Mouse (Mus musculus): ENCODE measurements around the gene Ajap1.

Gene Ajap1

DNA sequence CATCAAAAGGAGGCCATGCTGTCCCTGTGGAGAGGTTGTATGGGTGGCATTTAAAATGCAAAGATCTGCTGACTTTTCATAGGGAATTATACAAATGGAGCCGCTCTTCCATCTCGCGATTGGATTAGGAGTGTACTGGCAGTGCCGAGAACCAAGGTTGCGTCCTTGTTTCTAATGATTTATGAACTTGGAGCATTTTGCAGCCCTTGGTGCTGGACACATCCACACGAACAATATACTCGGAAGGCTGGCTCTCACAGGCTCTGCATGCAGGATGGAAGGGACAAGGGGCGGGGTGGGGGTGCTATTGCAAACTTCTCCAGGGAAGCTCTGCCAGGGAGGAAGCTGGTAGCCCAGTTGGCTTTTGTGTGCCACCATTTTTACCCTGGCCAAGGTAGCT lies 31.1 kb downstream of the Ajap1 start:
- no peak for DNase-seq (ENCODE audit: low spot score in 2 of 2)

DNA sequence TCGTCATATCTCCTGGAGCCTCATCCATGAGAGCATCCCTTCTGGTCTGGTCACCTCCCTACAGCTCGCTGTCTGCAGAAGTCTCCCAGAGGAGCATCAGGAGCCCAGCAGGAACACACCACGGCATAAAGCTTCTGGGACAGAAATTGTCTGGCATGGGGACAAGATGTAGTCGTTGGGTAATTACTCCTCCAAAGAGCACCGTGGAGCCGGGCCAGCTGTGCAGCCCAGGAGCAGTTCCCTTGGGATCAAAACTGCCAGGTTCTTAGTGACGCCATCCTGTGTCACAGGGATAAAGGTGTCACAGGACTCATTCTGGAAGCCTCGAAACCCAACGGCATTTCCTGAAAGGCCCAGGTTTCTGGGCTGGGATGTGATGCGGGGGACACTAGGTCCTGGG lies 40.1 kb downstream of the Ajap1 start:
- DNase-seq (ENCODE audit: low spot score in 2 of 2): no peak

DNA sequence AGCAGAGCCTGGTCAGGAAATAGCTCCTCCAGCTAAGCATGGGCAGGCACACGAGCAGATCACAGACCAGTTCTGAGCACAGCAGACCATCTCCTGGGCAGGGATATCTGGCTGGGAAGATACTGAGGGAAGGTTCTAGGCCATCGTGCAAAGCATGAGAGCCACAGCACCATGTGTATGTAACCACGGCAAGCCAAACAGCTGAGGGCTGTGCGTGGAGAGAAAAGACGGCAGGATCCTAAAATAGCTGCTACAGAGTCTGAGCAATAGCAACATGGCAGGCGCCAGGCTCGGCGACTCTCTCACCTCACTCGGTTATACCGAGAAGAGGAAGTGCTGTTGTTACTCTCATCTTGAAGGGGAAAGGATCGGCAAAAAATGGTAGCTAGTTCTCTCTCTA lies 42.7 kb downstream of the Ajap1 start:
- DNase-seq (ENCODE audit: low spot score in 2 of 2): no peak

DNA sequence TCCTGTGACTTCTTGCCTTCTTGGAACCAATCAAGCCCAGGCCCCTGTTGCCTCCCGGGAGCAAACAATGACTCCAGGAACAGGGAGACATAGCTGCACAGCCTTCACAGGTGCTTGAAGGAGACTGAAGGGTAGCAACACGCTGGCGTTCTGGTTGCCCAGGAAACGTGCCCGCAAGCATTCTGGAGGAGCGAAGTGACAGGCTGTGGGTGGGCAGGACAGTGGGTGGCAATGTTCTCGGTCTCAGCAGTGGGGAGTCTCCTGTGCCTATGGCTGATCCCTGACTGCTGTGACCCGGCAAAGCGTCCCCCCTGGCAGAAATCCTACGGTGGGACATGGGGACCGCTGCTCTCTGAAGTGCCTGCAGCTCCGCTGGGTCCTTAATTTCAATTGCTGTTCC lies 43.6 kb downstream of the Ajap1 start:
- DNase-seq (ENCODE audit: low spot score in 2 of 2): no peak

DNA sequence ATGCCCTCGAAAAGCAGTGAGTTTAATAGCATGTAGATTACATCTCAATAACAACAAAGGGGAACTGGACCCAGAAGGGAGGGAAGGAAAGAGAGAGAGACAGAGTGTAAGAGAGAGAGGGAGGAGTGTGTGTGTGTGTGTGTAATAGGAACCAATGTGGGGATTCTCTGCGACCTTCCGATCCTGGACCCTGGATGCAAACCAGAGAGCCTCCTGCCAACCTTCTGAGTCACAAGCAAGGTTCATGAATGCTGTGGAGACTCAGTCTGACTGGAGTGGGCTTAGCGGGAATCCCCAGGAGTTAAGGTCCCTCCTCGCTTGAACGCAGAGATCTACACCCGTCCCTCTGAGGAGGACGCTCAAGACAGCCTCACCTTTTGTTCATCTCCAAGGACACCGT lies 45.4 kb downstream of the Ajap1 start:
- DNase-seq (ENCODE audit: low spot score in 2 of 2): no peak

DNA sequence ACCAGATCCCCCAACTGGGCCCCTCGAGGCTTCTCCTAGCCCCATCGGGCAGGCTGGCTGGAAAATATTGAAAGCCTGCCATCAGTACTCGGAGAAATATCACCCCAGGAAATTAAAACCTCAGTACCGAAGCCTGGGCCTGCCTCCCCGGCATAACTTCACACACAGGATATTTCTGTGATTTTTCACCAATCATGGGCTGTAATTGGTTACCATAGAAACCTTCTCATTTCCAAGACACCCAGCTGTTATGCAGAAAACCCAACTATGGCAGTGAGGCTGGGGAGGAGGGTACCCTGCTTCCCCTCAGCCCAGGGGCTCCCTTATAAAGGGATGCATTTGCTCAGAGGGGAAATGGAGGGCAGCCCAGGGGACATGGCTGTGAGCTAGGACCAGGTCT lies 46.7 kb downstream of the Ajap1 start:
- no peak for DNase-seq (ENCODE audit: low spot score in 2 of 2)

DNA sequence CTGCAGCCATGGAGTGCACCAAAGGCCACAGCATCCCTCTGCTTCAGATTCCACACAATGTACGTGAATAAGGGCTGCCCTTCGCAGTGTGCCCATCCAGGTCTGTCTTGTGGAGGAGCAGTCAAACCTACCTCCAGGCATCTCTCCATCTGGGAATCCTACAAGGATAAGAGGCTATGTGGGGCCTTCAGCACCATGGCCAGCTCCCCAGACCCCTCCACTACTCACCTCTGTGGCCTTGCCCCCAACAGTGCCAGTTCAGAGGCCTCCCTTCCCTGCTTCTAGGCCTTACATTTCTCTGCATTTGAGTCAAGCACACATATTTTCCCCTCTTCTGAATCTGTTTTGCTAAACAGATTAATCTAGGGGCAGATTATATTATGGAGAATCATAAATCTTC lies 52.6 kb downstream of the Ajap1 start:
- DNase-seq (ENCODE audit: low spot score in 2 of 2): no peak

DNA sequence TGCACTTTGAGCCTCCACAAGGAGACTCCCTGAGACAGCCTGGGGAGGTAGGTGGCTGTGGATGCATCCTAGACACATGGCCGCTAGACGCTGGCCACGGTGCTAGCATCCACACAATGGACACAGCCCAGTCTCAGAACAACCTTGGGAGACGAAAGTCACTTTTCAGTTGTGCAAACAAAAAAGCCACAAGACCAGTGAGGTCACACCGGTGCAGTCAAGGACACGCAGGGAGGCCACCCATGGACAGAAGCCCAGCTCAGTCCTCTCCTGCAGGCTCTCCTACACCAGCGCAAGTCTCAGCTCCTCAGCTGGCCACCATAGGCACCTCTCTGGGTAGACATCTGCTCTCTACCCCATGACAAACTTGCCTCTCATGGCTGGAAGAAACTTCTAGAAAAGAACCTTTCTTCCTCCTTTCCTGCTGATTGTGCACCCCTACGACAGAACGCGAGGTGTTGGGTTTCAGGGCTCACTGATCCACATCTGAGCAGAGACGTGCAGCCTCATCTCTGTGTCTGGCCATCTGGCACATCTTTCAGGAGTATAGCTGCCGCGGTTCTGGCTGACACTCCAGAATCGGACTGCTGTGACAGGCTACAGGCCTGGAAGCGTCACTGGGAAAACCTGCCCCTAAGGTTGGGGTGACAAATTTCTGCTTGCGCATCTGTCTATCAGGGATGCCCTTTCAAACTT lies 56.5 kb downstream of the Ajap1 start:
- DNase-seq (ENCODE audit: low spot score in 2 of 2): no peak

DNA sequence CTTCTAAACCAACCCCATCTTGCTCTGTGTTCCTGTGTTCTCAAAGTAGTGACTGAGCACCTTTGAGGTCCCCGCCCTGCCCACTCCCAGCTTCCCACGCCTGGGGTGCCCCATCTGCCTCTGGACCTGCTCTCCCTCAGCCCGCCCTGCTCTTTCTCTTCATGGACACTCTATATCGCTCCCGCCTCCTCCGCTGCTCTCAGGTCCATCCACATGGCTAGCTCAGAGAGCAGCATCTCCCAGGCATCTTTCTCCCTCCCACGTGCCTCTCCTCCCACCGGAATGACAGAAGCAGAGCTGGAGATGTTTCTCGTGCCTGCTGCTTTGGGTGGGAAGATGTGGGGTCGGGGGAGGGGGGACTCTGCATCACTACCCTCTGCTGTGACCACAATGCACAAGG lies 58.3 kb downstream of the Ajap1 start:
- no peak for DNase-seq (ENCODE audit: low spot score in 2 of 2)

DNA sequence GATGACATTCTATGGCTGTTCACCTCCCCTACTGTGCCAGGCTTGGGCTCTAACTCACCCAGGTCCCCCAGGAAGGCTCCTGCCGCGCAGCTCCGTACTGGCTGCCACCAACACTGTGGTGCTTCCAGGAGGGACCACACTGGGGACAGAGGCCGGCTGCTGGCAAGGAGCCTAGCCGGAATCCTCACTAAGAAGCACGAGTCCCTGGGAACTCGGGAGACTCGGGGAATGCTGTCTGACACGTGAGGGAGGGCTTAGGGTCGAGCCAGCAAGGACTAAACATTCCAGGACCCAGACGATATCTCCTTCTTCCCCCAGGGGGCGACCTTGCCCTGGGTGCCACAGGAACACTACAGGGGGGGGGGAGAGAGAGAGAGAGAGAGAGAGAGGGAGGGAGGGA lies 64.7 kb downstream of the Ajap1 start:
- no peak for DNase-seq (ENCODE audit: low spot score in 2 of 2)

DNA sequence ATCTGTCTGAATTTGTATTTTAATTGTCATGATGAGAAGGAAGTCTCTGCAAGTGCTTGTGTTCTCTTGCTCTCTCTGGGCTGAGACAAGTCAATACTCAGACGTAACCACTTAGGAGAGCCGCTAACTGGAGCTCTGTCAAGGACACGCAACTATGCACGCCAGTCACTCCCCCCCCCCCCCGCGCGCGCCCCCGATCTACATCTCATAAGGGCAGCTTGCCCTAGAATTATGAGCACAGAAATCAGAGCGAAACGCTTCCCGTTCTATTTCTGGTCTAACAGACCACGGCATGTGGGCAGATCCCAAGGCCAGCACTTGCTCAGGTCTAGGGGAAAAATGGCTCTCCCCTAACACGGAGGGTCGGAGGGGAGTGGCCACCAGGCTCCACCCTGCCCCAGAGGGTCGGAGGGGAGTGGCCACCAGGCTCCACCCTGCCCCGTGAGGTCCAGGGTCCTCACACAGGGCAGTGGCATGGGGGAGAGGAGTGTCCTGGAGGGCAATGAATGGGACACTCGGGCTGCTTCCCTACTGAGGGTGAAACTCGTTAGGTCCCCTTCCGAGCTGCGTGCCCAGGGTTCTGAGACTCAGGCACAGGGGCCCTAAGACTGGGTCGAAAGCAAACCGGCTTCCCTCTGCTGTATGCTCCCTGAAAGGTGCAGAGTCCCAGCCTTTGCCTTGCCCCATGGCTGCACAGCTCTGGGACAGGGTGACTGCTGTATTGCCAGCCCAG lies 65.3 kb downstream of the Ajap1 start:
- DNase-seq (ENCODE audit: low spot score in 2 of 2): no peak

DNA sequence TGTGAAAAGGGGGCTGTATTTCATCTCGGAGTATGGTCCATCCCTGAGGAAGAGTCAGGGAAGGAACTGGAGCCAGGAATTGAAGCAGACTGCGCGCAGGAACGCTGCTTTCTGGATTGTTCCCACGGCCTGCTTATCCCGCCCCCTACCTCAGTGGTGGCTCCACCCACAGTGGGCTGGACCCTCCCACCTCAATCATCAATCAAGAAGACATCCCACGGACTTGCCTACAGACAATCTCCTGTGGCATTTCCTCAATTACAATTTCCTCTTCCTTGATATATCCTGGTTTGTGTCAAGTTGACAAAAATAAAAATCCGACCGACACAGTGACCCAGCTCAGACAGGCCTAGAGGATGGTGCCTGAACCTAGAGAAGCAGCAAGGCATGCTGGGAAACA lies 66.5 kb downstream of the Ajap1 start:
- DNase-seq (ENCODE audit: low spot score in 2 of 2): no peak

DNA sequence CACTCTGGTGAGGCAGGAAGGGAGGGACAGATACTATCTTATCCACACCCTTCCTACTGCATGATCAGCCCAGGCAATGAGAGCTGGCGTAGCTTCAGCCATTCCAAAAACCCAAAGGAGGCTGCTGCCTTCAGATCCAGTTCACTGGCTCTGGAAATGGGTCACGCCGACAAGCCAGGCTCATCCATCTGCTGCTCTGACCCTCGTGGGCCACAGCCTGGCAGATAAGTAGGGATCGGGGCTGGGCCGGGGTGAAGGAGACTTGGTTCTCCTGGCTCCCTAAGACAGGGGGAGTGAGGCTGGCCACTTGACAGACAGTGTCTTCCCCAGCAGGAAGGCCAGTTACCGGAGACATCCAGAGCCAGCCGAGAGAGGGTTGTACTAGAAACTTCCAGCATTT lies 84.2 kb downstream of the Ajap1 start:
- no peak for DNase-seq (ENCODE audit: low spot score in 2 of 2)

DNA sequence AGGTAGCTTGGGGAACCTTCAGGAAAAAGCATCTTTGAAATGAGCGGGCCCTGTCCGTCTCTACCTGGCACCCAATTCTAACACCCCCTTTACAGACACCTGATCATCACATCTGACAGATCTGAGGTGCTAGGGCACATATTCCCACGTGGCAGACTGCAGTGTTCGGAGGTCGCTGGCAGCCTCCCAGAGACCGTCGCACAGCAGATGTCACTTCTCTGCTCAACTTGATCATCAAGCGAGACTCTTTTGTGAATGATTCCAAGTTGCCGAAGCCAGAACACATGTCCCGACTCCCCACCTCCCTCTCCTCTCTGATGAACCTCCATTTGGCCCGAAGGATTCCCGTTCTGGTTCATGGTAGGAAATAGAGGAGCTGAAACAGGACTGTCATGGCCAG lies 95.1 kb downstream of the Ajap1 start:
- no peak for DNase-seq (ENCODE audit: low spot score in 2 of 2)

DNA sequence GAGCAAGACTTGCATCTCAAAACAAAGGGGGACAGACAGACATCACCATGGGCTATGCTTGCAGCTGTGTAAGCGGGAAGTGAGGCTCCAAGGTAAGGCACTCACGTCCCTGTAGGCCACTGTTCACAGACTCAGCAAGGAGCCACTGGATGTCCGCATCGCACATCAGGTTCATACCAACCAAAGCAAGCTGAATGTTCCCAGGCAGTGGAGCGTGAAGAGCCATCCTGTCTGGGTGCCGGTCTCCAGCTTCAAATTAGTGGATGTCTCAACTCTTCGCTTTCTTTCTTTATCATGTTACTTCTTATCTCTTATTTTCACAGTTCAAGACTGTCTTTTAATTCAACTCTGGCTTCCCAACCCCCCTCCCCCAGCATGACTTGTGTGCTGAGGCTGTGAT lies 101.2 kb downstream of the Ajap1 start:
- no peak for DNase-seq (ENCODE audit: low spot score in 2 of 2)

DNA sequence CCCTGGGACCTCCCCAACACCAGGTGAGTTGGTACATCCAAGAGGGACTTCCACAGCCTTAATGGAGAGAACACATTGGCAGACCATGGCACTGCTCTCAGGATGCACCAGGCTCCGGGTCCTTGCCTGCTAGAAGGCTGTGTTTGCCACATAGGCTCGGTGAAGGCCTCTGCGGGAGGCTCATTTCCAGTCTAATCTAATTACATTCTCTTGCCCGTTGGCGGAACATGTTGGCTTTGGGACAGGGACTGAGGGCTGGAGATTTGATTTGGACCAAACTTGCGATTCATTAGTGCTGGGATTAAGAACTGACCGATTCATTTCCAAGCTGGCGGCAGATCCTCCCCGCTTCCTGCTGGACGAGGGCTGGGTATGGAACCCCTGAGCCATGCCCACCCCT lies 101.7 kb downstream of the Ajap1 start:
- DNase-seq (ENCODE audit: low spot score in 2 of 2): no peak

DNA sequence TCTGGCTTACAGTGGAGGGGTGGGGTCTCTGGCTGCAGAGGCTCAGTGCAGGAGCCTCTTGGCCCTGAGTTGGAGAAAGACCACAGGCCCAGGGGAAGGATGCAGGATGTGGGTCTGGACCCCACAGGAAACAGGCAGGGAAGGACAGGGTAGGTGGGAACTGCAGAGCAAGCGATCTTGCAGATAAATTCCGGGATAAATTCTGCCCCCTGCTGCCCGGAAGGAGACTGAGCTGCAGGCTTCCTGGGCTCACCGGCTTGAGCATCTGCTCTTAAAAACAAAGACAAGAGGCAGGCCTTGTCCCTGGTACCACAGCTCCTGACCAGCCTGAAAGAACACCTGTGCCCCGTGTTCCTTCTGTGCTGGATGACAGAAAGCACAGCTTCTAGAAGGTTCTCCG lies 104.6 kb downstream of the Ajap1 start:
- no peak for DNase-seq (ENCODE audit: low spot score in 2 of 2)

DNA sequence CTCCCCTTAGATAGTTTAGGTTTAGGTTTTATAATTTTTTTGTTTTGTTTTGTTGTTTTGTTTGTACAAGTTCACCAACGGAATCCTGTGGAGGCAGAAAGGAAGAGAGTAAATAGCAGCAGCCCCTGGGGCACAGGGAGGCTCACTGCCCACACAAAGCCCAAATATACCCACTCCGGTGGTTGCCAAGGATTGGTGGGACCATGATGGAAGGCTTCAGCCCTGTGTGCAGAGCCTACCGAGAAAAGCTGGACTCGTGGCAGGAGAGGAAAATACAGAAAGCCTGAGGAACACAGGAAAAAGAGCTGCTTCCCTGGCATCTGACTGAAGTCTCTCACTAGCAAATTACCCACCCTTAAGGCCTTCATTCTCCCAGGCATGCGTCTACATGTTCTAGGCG lies 108.4 kb downstream of the Ajap1 start:
- DNase-seq (ENCODE audit: low spot score in 2 of 2): no peak

DNA sequence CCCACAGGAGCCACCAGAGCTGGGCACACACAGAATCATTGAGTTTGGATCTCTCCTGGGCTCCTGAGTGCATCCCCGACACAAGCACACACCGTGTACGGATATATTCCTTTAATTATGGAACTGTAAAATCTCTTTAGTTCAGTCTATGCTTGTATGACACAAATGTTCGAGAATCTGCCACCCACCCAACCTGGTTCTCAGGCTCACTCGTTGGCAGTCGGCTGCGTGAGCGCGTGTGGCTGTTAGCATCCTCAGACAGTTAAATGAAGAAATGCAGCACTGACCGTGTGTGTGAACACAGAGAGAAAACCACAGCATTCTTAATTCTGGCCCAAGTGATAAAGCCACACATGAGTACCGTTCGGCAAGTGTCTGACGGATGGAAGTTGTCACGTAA lies 109.5 kb downstream of the Ajap1 start:
- no peak for DNase-seq (ENCODE audit: low spot score in 2 of 2)

DNA sequence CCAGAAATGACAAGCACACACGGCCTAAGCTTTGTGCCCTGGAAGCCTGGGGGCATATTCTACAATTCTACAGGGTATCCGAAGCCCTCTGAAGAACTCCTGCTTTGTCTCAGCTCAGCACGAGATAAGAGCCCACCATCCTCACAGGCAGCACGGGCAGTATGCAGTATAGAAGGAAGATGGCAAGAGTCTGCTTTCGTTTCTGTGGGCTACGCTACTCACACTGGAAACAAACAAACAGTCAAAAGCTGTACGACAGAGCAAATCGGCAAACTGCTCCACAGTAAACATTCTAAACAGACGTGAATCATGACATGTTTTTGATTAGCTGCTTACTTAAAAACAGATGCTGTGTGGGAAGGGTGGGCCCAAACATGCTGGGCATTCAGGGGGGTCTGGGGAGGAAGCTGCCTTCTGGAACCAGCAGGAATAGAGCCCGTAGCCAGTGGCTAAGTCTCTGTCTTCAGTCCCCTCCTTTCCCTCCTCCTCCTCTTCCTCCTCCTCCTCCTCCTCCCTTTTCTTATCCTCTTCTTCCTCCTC lies 113.9 kb downstream of the Ajap1 start:
- DNase-seq (ENCODE audit: low spot score in 2 of 2): no peak

DNA sequence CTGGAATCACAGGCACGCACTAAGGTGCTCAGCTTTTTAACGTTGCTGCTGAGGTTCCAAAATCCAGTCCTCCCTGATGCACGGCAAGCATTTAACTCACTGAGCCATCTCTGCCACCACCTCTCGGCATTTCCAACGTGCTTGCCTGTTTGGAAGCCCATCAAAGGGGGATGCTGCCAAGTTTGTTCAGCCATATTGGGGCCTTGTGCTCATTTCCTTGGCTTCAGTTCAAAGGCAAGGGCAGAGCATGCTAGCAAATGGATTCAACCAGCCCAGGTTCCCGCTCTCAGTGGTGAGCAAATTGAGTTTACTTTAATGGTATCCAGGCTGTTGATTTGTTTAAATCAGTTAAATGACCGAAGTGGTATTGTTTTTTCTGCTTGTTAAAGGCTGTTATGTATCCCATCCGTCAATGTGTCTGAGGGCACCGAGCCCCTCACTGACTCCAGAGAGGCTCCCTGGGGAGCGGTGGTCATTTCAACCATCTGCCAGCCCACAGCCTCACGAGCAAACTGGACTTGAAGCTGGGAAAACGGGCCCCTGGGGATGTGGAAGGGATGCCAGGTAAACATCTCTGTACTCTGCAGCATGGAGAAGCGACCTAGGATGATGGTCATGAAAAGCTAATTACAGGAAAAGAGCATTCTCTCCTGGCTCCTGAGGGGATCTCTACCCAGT lies 121.6 kb downstream of the Ajap1 start:
- no peak for DNase-seq (ENCODE audit: low spot score in 2 of 2)

DNA sequence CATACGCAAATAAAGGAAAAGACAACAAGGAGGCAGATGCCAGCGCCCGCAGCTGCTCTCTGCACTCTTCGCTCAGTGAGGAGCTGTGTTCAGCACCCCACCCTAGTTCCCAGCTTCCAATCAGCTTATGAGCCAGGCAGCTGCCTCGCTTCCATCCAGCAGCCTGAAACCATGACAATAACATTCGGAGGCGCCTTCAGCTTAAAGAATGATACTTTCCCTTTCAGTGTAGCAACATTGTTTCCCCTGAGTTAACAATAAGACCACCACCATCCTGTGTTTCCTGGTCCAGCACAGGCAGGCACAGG lies 124.4 kb downstream of the Ajap1 start:
- DNase-seq (ENCODE audit: low spot score in 2 of 2): no peak

All from spleen, postnatal 14 days (tissue).